Mouse (Mus musculus): Measurements from ENCODE around the gene Gzmn.
A peak's percentile ranks its signal among the peaks of the same experiment; 100 is the strongest.
"Not testable (repeated sequence)": the region's sequence is repeated elsewhere in the genome, so short reads cannot be mapped to it uniquely, and the experiment has no call there.

The Gzmn gene

DNA sequence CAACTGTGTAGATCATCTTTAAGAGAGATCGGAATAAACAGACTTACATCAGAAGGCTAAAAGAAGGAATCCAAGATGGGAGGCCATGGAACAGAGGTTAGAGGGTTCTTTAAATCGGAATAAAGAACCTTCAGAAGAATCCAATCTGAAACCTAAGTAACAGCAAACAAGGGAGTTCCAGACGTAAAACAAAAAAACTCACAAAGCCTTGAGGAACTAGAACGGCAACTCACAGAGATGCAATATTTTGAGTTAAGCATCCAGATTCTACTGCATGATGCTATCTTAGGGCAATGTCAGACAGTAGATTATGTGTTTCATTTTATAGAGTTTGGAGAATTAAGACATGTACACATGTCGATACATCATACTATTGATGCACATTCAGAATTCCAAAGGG, at the start of gene Gzmn:
Gene Gzmn (minus strand): TSS at position 101 of the 400 bp plus-strand sequence.
- no peak for DNase-seq (ENCODE audit: extremely low spot score, low spot score)

DNA sequence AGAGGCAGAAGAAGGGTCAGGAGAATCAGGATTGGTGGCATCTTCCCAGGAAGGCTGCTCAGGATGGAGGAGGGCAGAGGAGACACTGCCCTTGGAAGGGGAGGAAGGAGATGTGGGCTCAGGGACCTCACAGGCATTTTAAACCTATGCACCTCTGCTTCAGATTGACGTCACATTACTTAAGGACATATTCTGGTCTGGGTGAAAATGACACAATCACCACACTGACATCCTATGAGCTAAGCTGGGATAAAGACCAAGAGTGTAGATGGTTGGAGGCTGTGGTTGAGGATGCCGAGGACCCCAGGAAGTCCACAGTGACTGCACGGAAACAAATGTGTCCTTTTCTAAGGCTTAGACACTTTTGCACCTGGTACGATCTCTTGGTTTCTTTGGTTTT, 36.9 kb upstream of the Gzmn start, which contains the start of gene Gzmf:
Gene Gzmf (minus strand): TSS at position 101 of the 400 bp plus-strand sequence.
- no peak for DNase-seq (ENCODE audit: extremely low spot score, low spot score)

- no peak for DNase-seq (ENCODE audit: extremely low spot score, low spot score)
Observed at GRCm38 (mm10) chr14:56205613-56206012, 31.2 kb upstream of the Gzmn start.

DNA sequence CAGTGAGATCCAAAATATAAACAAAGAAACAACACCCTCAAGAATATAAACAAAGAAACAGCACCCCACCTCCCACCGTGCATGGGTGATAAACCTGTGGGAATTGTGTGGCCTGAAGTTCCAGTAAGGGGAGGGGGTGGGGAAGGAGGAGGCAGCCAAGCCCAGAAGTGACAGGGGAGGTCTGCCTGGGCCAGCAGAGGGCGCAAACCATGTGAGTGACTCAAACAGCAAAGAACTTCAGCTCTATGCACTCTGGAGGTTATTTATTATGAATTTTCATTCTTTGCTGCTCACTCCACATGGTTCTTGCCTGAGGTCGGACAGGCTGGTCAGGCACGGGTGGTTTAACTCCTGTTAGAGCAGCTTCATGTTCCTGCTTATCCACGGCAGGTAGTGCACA, 30.6 kb upstream of the Gzmn start:
- DNase-seq (ENCODE audit: extremely low spot score, low spot score), result peak; percentile 43

DNA sequence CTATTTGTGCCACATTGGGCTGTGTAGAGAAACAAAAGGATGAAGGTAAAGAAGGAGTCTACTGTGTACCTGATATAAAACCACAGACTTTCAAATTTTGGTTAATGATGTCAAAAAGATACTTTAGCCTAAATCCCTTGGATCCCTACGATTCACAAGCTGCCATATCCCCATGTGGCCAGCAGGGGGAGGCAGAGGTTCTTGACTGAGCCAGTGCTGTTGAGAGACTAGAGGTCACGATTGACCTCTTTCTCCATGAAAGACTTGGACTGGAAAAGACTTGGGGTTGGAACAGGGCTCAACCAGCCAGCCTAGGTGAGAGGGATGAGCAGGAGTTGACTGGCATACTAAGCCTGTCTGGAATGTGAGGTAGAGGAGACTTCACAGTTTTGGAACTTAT, 29.6 kb upstream of the Gzmn start:
- DNase-seq (ENCODE audit: extremely low spot score, low spot score), result peak; percentile 65

DNA sequence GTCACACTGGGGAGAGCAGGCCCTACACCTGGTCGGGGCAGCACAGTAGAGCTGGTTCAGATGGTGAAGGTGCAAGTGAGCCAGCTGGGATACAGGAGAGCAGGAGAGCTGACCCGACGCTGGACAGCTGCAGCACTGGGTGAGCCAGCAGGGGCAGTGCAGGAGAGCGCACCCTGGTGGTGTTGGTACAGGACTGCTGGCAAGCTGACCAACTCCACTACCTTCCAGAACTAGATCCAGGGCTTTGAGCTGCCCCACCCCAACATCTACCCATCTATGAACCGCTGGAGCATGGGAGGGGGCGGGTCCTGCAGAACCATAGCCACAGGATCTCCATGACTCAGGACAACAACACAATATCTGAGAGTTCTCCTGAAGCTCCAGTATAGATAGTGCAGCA, 12.5 kb upstream of the Gzmn start:
- no peak for DNase-seq (ENCODE audit: extremely low spot score, low spot score)

DNA sequence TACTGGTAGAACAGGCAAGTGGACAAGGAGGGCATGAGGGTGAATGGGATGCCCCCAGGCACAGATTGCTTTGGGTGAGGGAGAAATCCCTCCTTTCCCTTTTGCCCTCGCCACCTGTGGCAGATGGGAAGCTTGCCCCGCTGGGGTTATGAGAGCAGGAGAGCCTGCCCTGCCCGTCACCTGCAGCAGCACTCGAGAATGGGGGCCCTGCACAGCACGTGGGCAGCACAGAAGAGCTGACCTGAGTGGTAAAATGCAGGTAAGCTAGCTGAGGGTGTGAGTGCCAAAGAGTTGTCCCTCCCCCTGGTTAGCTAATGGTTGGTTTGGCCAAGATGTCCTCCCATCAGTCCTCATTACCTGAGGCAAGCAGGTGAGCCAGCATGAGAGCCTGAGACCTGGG, 12.1 kb upstream of the Gzmn start:
- DNase-seq (ENCODE audit: extremely low spot score, low spot score), result no peak

DNA sequence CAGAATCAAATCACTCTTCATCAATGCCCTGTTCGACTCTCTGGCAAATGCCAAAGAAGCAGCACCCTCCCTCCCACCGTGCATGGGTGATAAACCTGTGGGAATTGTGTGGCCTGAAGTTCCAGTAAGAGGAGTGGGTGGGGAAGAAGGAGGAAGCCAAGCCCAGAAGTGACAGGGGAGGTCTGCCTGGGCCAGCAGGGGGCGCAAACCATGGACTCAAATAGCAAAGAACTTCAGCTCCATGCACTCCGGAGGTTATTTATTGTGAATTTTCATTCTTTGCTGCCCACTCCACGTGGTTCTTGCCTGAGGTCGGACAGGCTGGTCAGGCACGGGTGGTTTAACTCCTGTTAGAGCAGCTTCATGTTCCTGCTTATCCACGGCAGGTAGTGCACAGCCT, 3.3 kb upstream of the Gzmn start:
- DNase-seq (ENCODE audit: extremely low spot score, low spot score), result peak; percentile 48

GRCm38 (mm10) chr14:56173396-56173795, 1.0 kb downstream of the Gzmn start:
- no peak for DNase-seq (ENCODE audit: extremely low spot score, low spot score)

GRCm38 (mm10) chr14:56172744-56173143, 1.7 kb downstream of the Gzmn start:
- no peak for DNase-seq (ENCODE audit: extremely low spot score, low spot score)

DNA sequence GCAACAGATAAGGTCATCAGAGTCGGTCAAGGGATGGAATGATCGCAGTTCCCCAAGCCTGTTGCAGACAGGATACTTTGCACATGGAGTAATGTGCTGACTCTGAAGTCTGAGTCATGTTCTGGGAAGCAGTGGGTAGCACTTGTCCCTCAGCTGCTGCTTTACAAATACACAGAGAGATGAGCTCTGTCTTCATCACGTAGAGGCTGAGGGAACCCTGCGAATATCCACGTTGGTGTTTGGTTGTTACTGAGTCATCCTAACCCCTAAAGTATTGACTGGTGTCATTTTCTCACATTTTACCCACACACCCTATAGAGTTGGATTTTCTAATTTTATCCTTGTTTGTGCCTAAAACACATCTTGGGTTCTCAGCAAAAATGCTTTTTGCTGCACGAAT, 6.4 kb downstream of the Gzmn start:
- no peak for DNase-seq (ENCODE audit: extremely low spot score, low spot score)

DNA sequence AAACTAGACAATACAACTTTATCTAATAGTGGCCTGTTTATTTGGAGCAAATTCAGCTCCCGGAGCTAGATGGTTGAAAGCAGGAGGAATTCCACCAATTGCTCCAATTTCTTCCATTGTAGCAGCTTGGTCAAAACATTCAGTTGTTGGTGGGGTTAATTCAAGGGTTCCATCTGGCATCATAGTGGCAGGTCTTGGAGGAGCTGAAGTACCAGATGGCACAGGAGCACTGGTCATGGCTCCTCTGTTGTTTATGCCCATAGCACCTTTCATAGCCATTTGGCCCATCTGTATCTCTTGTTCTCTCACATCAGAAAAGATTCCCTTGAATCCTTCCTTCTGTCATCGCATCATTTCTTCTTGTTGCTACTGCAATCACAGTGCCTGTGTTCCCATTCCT, 12.3 kb downstream of the Gzmn start:
- no peak for DNase-seq (ENCODE audit: extremely low spot score, low spot score)

GRCm38 (mm10) chr14:56159479-56159878, 14.9 kb downstream of the Gzmn start, which contains the start of gene Gzmg:
Gzmg (minus strand) TSS chr14:56159579.
- DNase-seq (ENCODE audit: extremely low spot score, low spot score), result not testable (repeated sequence)

DNA sequence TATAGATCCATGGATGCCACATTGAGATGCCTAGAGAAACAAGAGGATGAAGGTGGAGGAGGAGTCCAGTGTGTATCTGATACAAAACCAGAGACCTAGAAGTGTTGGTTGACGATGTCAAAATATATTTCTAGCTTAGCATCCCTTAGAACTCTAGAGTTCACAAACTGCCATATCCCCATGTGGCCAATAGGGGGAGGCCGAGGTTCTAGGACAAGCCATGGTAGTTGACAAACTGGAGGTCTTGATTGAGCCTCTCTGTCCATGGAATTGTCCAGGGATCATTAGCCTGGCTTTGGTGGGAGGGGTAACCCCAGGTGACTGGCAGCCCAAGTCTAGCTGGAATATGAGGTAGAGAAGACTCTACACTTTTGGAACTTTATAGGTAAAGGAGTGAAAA, 19.1 kb downstream of the Gzmn start:
- DNase-seq (ENCODE audit: extremely low spot score, low spot score), result no peak

DNA sequence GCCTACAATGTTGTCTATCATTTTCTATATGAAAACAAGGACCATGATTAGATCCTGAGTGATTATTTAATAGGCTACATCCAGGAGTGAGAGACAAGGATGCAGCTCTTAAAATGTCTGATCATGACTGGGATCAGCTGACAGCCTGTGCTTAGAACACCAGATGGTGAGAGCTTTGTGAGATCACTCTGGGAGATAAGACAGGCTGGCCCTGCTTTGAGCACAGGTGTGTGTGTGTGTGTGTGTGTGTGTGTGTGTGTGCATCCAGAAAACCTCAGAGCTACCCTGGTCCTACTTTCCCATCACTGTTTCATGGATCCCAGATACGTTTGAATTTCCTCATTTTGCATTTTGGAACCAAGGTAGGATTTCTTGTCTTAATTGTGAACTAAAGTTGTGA, 40.7 kb downstream of the Gzmn start:
- not testable (repeated sequence) for DNase-seq (ENCODE audit: extremely low spot score, low spot score)

GRCm38 (mm10) chr14:56132508-56132907, 41.9 kb downstream of the Gzmn start, which contains the start of gene Gzmd:
Gzmd (minus strand) TSS chr14:56132608.
- not testable (repeated sequence) for DNase-seq (ENCODE audit: extremely low spot score, low spot score)

DNA sequence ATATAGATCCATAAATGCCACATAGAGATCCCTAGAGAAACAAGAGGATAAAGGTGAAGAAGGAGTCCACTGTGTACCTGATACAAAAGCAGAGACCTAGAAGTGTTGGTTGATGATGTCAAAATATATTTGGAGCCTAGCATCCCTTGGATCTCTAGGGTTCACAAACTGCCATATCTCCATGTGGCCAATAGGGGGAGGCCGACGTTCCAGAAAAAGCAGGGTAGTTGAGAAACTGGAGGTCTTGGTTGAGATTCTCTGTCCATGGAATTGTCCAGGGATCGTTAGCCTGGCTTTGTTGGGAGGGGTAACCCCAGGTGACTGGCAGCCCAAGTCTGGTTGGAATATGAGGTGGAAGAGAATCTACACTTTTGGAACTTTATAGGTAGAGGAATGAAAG, 46.1 kb downstream of the Gzmn start:
- DNase-seq (ENCODE audit: extremely low spot score, low spot score), result no peak

DNA sequence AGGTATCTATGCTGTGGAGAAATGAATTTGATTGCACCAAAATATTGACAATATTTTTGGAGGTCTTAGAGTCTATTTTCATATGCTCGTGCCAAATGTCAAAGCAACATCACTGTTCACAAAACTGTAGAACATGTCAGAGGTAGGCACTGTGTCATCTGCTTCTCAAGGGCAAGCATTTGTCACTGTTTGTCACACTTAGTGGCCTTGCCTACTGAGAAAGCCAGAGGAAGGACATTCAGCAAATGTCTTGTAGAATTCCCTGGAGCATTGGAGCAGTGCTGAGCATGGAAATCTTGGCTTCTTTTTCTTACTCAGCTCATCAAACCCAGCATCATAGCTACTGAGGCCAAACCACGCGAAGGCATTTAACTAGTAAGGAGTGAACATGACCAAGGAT, 50.9 kb downstream of the Gzmn start:
- DNase-seq (ENCODE audit: extremely low spot score, low spot score), result no peak

DNA sequence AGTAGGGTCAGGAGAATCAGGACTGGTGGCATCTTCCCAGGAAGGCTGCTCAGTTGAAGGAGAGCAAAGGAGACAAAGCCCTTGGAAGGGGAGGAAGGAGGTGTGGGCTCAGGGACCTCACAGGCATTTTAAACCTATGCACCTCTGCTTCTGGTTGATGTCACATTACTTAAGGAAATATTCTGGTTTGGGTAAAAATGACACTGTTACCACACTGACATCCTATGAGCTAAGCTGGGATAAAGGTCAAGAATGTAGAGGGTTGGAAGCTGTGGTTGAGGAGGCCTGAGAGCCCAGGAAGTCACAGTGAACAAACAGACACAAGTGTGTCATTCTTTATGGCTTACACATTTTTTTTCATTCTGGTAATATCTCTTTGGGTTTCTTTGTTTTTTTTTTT, 53.9 kb downstream of the Gzmn start, which contains the start of gene Gzme:
Gene Gzme (minus strand): TSS at position 101 of the 400 bp plus-strand sequence.
- DNase-seq (ENCODE audit: extremely low spot score, low spot score), result no peak
